Mouse (Mus musculus) hindbrain, embryonic 16.5 days (tissue): ENCODE measurements at regions not wholly inside any gene's neighbourhood (a gene's known extent, or its start where the extent isn't known, plus 50 kb on each side); places are given as distances from the start of the nearest gene placed in this dataset.

Experiments used
- ATAC-seq: fragments of 200-750 bp; cut with Nextera tagmentation; 2 replicates; pipeline ENCODE4 v1.8.0; 2017; ENCODE audit warnings: moderate TSS enrichment, moderate library complexity
- H3K27ac ChIP-seq: fragments of 300-500 bp; sonication (generic); 2 replicates; pipeline ENCODE4 v1.5.1; 2014; ENCODE audit warnings: low read depth, mild to moderate bottlenecking, control low read depth, low read length, moderate library complexity
- H3K27me3 ChIP-seq: fragments of 300-500 bp; sonication (generic); replicated peaks from 2 replicates; pipeline ENCODE4 v1.6.1; 2014; ENCODE audit warnings: low read length; ENCODE audit not compliant: control insufficient read depth, insufficient read depth
- H3K36me3 ChIP-seq: fragments of 300-500 bp; sonication (generic); 2 replicates; pipeline ENCODE4 v1.6.1; 2014; ENCODE audit warnings: mild to moderate bottlenecking, low read length, moderate library complexity, mixed read lengths; ENCODE audit not compliant: control insufficient read depth, insufficient read depth
- H3K4me1 ChIP-seq: fragments of 300-500 bp; sonication (generic); 2 replicates; pipeline ENCODE4 v1.6.1; 2014; ENCODE audit warnings: low read depth, low read length; ENCODE audit not compliant: control insufficient read depth, insufficient read depth
- H3K4me2 ChIP-seq: fragments of 300-500 bp; sonication (generic); 2 replicates; pipeline ENCODE4 v1.6.1; 2014; ENCODE audit warnings: mild to moderate bottlenecking, low read length, control low read depth, moderate library complexity
- H3K4me3 ChIP-seq: fragments of 300-500 bp; sonication (generic); 2 replicates; pipeline ENCODE4 v1.5.1; 2014; ENCODE audit warnings: mild to moderate bottlenecking, low read length, control low read depth, moderate library complexity
- H3K9ac ChIP-seq: fragments of 300-500 bp; sonication (generic); 2 replicates; pipeline ENCODE4 v1.6.1; 2014; ENCODE audit warnings: low read depth, mild to moderate bottlenecking, control low read depth, low read length, moderate library complexity
- H3K9me3 ChIP-seq: fragments of 300-500 bp; sonication (generic); 2 replicates; pipeline ENCODE4 v1.6.1; 2014; ENCODE audit warnings: mild to moderate bottlenecking, low read length, moderate library complexity; ENCODE audit not compliant: control insufficient read depth
- WGBS: fragments of 180-500 bp; shearing (Covaris S2); extraction: QIAGEN DNeasy Blood & Tissue Kit; methylation state at CpG from one replicate; pipeline ENCODE4 v1.1.7; 2014; 5-methylcytosine and 5-hydroxymethylcytosine counted together

DNA sequence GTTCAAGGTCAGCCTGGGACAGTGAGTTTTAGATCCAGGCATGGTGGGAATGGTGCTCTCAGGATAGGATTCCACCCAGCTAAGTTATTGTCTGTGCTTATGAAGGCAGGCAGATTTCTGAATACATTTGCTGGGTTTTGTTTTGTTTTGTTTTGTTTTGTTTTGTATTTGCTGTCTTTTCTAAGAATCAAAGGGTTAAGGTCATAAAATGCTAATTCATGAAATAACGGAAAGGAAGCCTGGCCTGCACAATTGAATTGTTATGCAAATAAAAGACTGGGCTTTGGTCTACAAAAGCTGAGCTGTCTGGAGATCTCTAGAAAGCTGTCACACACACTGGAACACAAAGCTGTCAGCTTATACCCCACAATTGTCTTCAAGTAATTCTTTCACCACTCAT is 521.7 kb downstream of the Gpam start:
- Histone ChIP-seq H3K36me3 (no peaks in the 10 kb centered on the region), H3K4me3 (no peak overlapping the region), H3K4me2 (no peak overlapping the region), H3K4me1 (no peaks in the 10 kb centered on the region), H3K27ac (no peak overlapping the region), H3K9ac (no peak overlapping the region), H3K9me3 (no peaks in the 10 kb centered on the region), H3K27me3 (no peaks in the 10 kb centered on the region)
- 24% methylated on average over 1 of the region's 1 CpGs for WGBS
- no peak for ATAC-seq

GRCm38 (mm10) chr19:54616924-54617323 is 510.1 kb downstream of the Gpam start:
- peak; percentile 80; the same call in 1 of the 2 replicates for ATAC-seq
- Histone ChIP-seq H3K27me3 (no peaks in the 10 kb centered on the region), H3K4me1 (no peaks in the 10 kb centered on the region), H3K9me3 (no peaks in the 10 kb centered on the region), H3K4me3 (no peak overlapping the region), H3K4me2 (no peak overlapping the region), H3K9ac (no peak overlapping the region), H3K27ac (no peak overlapping the region), H3K36me3 (no peaks in the 10 kb centered on the region)
- WGBS: 36% methylated on average over 4 of the region's 4 CpGs
